Mouse (Mus musculus) small intestine, adult 2 months (tissue): ENCODE data around the gene Pde4b.

ENCODE experiments used
- CTCF ChIP-seq: fragments of 200-500 bp; IDR thresholded peaks from 2 replicates; pipeline ENCODE4 v1.5.1; 2012; ENCODE audit warnings: low read depth, mild to moderate bottlenecking, control low read depth, inconsistent platforms, low read length, moderate library complexity, mixed read lengths; ENCODE audit not compliant: insufficient replicate concordance, insufficient read length; ENCODE audit errors: extremely low read depth
- POLR2A ChIP-seq: fragments of 200-500 bp; IDR thresholded peaks from 2 replicates; pipeline ENCODE4 v1.6.1; 2012; ENCODE audit warnings: low read depth, mild to moderate bottlenecking, control low read depth, inconsistent platforms, low read length, moderate library complexity

GRCm38 (mm10) chr4:102413794-102414193 lies 326.5 kb downstream of the Pde4b start:
- TF ChIP-seq CTCF: no peak
- no peak for TF ChIP-seq POLR2A
